Mouse (Mus musculus) liver, embryonic 12.5 days (tissue): ENCODE measurements around the gene Dhrs4. TPM values are rescaled to one million over a fixed set of nuclear protein-coding genes. Genes with fewer than 3 reads are reported as not detected.

Source experiments
- ATAC-seq: fragments of 200-750 bp; cut with Nextera tagmentation; 2 replicates; pipeline ENCODE4 v1.8.0; 2017; ENCODE audit warnings: moderate number of reproducible peaks, mild to moderate bottlenecking, moderate library complexity
- H3K27ac ChIP-seq: fragments of 300-500 bp; sonication (generic); 2 replicates; pipeline ENCODE4 v1.5.1; 2016; ENCODE audit warnings: mild to moderate bottlenecking
- H3K27me3 ChIP-seq: fragments of 300-500 bp; sonication (generic); replicated peaks from 2 replicates; pipeline ENCODE4 v1.6.1; 2016; ENCODE audit warnings: mild to moderate bottlenecking, moderate library complexity
- H3K36me3 ChIP-seq: fragments of 300-500 bp; sonication (generic); 2 replicates; pipeline ENCODE4 v1.6.1; 2016; ENCODE audit warnings: mild to moderate bottlenecking, moderate library complexity
- H3K4me1 ChIP-seq: fragments of 300-500 bp; sonication (generic); 2 replicates; pipeline ENCODE4 v1.6.1; 2016
- H3K4me2 ChIP-seq: fragments of 300-500 bp; sonication (generic); 2 replicates; pipeline ENCODE4 v1.6.1; 2016; ENCODE audit warnings: mild to moderate bottlenecking, moderate library complexity
- H3K4me3 ChIP-seq: fragments of 300-500 bp; sonication (generic); 2 replicates; pipeline ENCODE4 v1.5.1; 2016; ENCODE audit warnings: mild to moderate bottlenecking, moderate library complexity
- H3K9ac ChIP-seq: fragments of 300-500 bp; sonication (generic); 2 replicates; pipeline ENCODE4 v1.6.1; 2016; ENCODE audit warnings: mild to moderate bottlenecking, moderate library complexity
- H3K9me3 ChIP-seq: fragments of 300-500 bp; sonication (generic); replicated peaks from 2 replicates; pipeline ENCODE4 v1.6.1; 2016; ENCODE audit warnings: mild to moderate bottlenecking, moderate library complexity
- WGBS: fragments of 180-500 bp; shearing (Covaris S2); methylation state at CpG from one replicate; pipeline ENCODE4 v1.1.7; 2016; ENCODE audit not compliant: insufficient replicate concordance; 5-methylcytosine and 5-hydroxymethylcytosine counted together
- polyA plus RNA-seq: library from polyadenylated mRNA; unstranded; fragments of >200 nt; fragmentation: Nextera tagmentation; extraction: Ambion mirVana; gene quantifications from 2 replicates; pipeline ENCODE4 v1.2.1, GENCODE M21; 2016

Gene Dhrs4
- polyA plus RNA-seq, 1 experiment from 2014 or later = 76.6 TPM

- no peak overlapping the region for H3K27ac ChIP-seq
- 25% methylated on average over 10 of the region's 10 CpGs for WGBS
- peak overlapping the region; percentile 25 for H3K4me2 ChIP-seq
- H3K4me1 ChIP-seq = peaks cover 30% of the 10 kb centered on the region
- H3K4me3 ChIP-seq = no peak overlapping the region
- no peaks in the 10 kb centered on the region for H3K9me3 ChIP-seq
- H3K27me3 ChIP-seq = peaks cover 97% of the 10 kb centered on the region
- H3K9ac ChIP-seq = no peak overlapping the region
- ATAC-seq = peak; percentile 65
- no peaks in the 10 kb centered on the region for H3K36me3 ChIP-seq
Measured at GRCm38 (mm10) chr14:55513927-55514326, 35.4 kb downstream of the Dhrs4 start.

GRCm38 (mm10) chr14:55515846-55516245 lies 37.3 kb downstream of the Dhrs4 start:
- H3K4me2 ChIP-seq = no peak overlapping the region
- WGBS = 72% methylated on average over 4 of the region's 4 CpGs
- no peak for ATAC-seq
- no peaks in the 10 kb centered on the region for H3K9me3 ChIP-seq
- peaks cover 29% of the 10 kb centered on the region for H3K4me1 ChIP-seq
- H3K27me3 ChIP-seq = peaks cover 99% of the 10 kb centered on the region
- H3K4me3 ChIP-seq = no peak overlapping the region
- H3K36me3 ChIP-seq = no peaks in the 10 kb centered on the region
- H3K27ac ChIP-seq = no peak overlapping the region
- no peak overlapping the region for H3K9ac ChIP-seq

GRCm38 (mm10) chr14:55518897-55519296 lies 40.3 kb downstream of the Dhrs4 start:
- Histone ChIP-seq H3K9me3 (no peaks in the 10 kb centered on the region), H3K27me3 (peaks cover 100% of the 10 kb centered on the region), H3K4me2 (no peak overlapping the region), H3K4me1 (peaks cover 18% of the 10 kb centered on the region), H3K4me3 (no peak overlapping the region), H3K9ac (no peak overlapping the region), H3K27ac (no peak overlapping the region), H3K36me3 (no peaks in the 10 kb centered on the region)
- 63% methylated on average over 2 of the region's 2 CpGs for WGBS
- no peak for ATAC-seq

- H3K36me3 ChIP-seq = no peaks in the 10 kb centered on the region
- peaks cover 100% of the 10 kb centered on the region for H3K27me3 ChIP-seq
- H3K27ac ChIP-seq = no peak overlapping the region
- H3K9ac ChIP-seq = no peak overlapping the region
- ATAC-seq = no peak
- H3K4me2 ChIP-seq = no peak overlapping the region
- peaks cover 18% of the 10 kb centered on the region for H3K4me1 ChIP-seq
- 50% methylated on average over 4 of the region's 4 CpGs for WGBS
- no peak overlapping the region for H3K4me3 ChIP-seq
- no peaks in the 10 kb centered on the region for H3K9me3 ChIP-seq
Measured at GRCm38 (mm10) chr14:55519604-55520003, 41.0 kb downstream of the Dhrs4 start.

- peak overlapping the region; percentile 34 for H3K9ac ChIP-seq
- no peak for ATAC-seq
- H3K4me3 ChIP-seq = peak overlapping the region; percentile 49
- peaks cover 100% of the 10 kb centered on the region for H3K27me3 ChIP-seq
- WGBS = 1% methylated on average over 61 of the region's 61 CpGs
- peaks cover 19% of the 10 kb centered on the region for H3K4me1 ChIP-seq
- no peak overlapping the region for H3K27ac ChIP-seq
- no peaks in the 10 kb centered on the region for H3K36me3 ChIP-seq
- no peaks in the 10 kb centered on the region for H3K9me3 ChIP-seq
- peak overlapping the region; percentile 68 for H3K4me2 ChIP-seq
Measured at GRCm38 (mm10) chr14:55520451-55521361, 42.1 kb downstream of the Dhrs4 start.

GRCm38 (mm10) chr14:55524062-55524461 lies 45.5 kb downstream of the Dhrs4 start:
- peaks cover 82% of the 10 kb centered on the region for H3K27me3 ChIP-seq
- no peak overlapping the region for H3K9ac ChIP-seq
- no peaks in the 10 kb centered on the region for H3K36me3 ChIP-seq
- H3K4me2 ChIP-seq = no peak overlapping the region
- H3K4me3 ChIP-seq = no peak overlapping the region
- no peak for ATAC-seq
- 38% methylated on average over 4 of the region's 4 CpGs for WGBS
- H3K27ac ChIP-seq = no peak overlapping the region
- no peaks in the 10 kb centered on the region for H3K9me3 ChIP-seq
- peaks cover 19% of the 10 kb centered on the region for H3K4me1 ChIP-seq

- no peak for ATAC-seq
- 16% methylated on average over 8 of the region's 8 CpGs for WGBS
- Histone ChIP-seq H3K27me3 (peaks cover 82% of the 10 kb centered on the region), H3K9me3 (no peaks in the 10 kb centered on the region), H3K9ac (no peak within 1 kb of the TSS), H3K4me2 (no peak within 1 kb of the TSS), H3K27ac (no peak within 1 kb of the TSS), H3K36me3 (no peaks in the 10 kb centered on the region), H3K4me3 (no peak within 1 kb of the TSS), H3K4me1 (peaks cover 19% of the 10 kb centered on the region)
Measured at GRCm38 (mm10) chr14:55524785-55525184, 46.2 kb downstream of the Dhrs4 start, which contains the start of gene Nrl. Nrl (minus strand) TSS chr14:55524981.

GRCm38 (mm10) chr14:55526674-55527073 lies 48.1 kb downstream of the Dhrs4 start:
- no peaks in the 10 kb centered on the region for H3K9me3 ChIP-seq
- H3K9ac ChIP-seq = no peak overlapping the region
- no peak for ATAC-seq
- H3K4me1 ChIP-seq = peaks cover 9% of the 10 kb centered on the region; the same call in 1 of the 2 replicates
- peaks cover 76% of the 10 kb centered on the region for H3K27me3 ChIP-seq
- H3K36me3 ChIP-seq = no peaks in the 10 kb centered on the region
- H3K4me3 ChIP-seq = no peak overlapping the region
- no peak overlapping the region for H3K4me2 ChIP-seq
- WGBS = 66% methylated on average over 2 of the region's 2 CpGs
- no peak overlapping the region for H3K27ac ChIP-seq

- Histone ChIP-seq H3K27me3 (peaks cover 66% of the 10 kb centered on the region), H3K4me1 (peaks cover 9% of the 10 kb centered on the region; the same call in 1 of the 2 replicates), H3K27ac (no peak overlapping the region), H3K9me3 (no peaks in the 10 kb centered on the region), H3K4me2 (no peak overlapping the region), H3K36me3 (no peaks in the 10 kb centered on the region), H3K9ac (no peak overlapping the region), H3K4me3 (no peak overlapping the region)
- WGBS = 8% methylated on average over 3 of the region's 3 CpGs
- no peak for ATAC-seq
Measured at GRCm38 (mm10) chr14:55527940-55528339, 49.4 kb downstream of the Dhrs4 start.

GRCm38 (mm10) chr14:55536116-55536745 lies 57.7 kb downstream of the Dhrs4 start:
- Histone ChIP-seq H3K4me3 (no peak overlapping the region), H3K4me1 (peaks cover 37% of the 10 kb centered on the region), H3K9me3 (no peaks in the 10 kb centered on the region), H3K4me2 (no peak overlapping the region), H3K9ac (no peak overlapping the region), H3K27me3 (0 out of 2 replicates have a peak, but pooled peaks cover 8% of the 10 kb centered on the region), H3K36me3 (no peaks in the 10 kb centered on the region), H3K27ac (no peak overlapping the region)
- no peak for ATAC-seq
- WGBS = 42% methylated on average over 6 of the region's 6 CpGs
